Mouse (Mus musculus): ENCODE measurements around the gene Ubp1.

GRCm38 (mm10) chr9:113947216-113947615 is 16.5 kb downstream of the Ubp1 start:
- TF ChIP-seq POLR2A (IDR thresholded peaks at IDR 0.05; ENCODE audit: extremely low read depth, insufficient read depth, low read length) (no peak), CTCF (IDR thresholded peaks at IDR 0.05; ENCODE audit: extremely low read depth, insufficient read depth, low read length) (no peak)
